Mouse (Mus musculus): ENCODE results near the gene 1810013L24Rik.
"Not testable (repeated sequence)": the region's sequence is repeated elsewhere in the genome, so short reads cannot be mapped to it uniquely, and the experiment has no call there.

1810013L24Rik gene

GRCm38 (mm10) chr16:8837595-8837994, 7.7 kb downstream of the 1810013L24Rik start:
- no peak for DNase-seq

GRCm38 (mm10) chr16:8838921-8839320, 9.0 kb downstream of the 1810013L24Rik start:
- no peak for DNase-seq

- DNase-seq = no peak
Measured at GRCm38 (mm10) chr16:8840557-8840956, 10.7 kb downstream of the 1810013L24Rik start.

- no peak for DNase-seq
Measured at GRCm38 (mm10) chr16:8842962-8843361, 13.1 kb downstream of the 1810013L24Rik start.

- no peak for DNase-seq
Measured at GRCm38 (mm10) chr16:8843580-8844175, 13.8 kb downstream of the 1810013L24Rik start.

GRCm38 (mm10) chr16:8845986-8846385, 16.1 kb downstream of the 1810013L24Rik start:
- DNase-seq = peak; percentile 22

GRCm38 (mm10) chr16:8848309-8849068, 18.6 kb downstream of the 1810013L24Rik start:
- no peak for DNase-seq

- peak; percentile 61 for DNase-seq
Measured at GRCm38 (mm10) chr16:8849929-8850328, 20.0 kb downstream of the 1810013L24Rik start.

GRCm38 (mm10) chr16:8855143-8855542, 25.2 kb downstream of the 1810013L24Rik start:
- DNase-seq = no peak

GRCm38 (mm10) chr16:8856820-8857219, 26.9 kb downstream of the 1810013L24Rik start:
- DNase-seq = no peak

GRCm38 (mm10) chr16:8862336-8862987, 32.6 kb downstream of the 1810013L24Rik start:
- peak; percentile 13 for DNase-seq

GRCm38 (mm10) chr16:8864223-8864631, 34.3 kb downstream of the 1810013L24Rik start:
- DNase-seq = peak; percentile 49

GRCm38 (mm10) chr16:8867406-8867955, 37.6 kb downstream of the 1810013L24Rik start:
- DNase-seq = no peak

- DNase-seq = no peak
Measured at GRCm38 (mm10) chr16:8868506-8868905, 38.6 kb downstream of the 1810013L24Rik start.

GRCm38 (mm10) chr16:8869715-8870114, 39.8 kb downstream of the 1810013L24Rik start:
- peak; percentile 85 for DNase-seq

- no peak for DNase-seq
Measured at GRCm38 (mm10) chr16:8871376-8871775, 41.5 kb downstream of the 1810013L24Rik start.

- DNase-seq = no peak
Measured at GRCm38 (mm10) chr16:8872019-8872418, 42.1 kb downstream of the 1810013L24Rik start.

GRCm38 (mm10) chr16:8872486-8872885, 42.6 kb downstream of the 1810013L24Rik start:
- DNase-seq = no peak

GRCm38 (mm10) chr16:8880076-8880475, 50.2 kb downstream of the 1810013L24Rik start:
- no peak for DNase-seq

GRCm38 (mm10) chr16:8883674-8884241, 53.9 kb downstream of the 1810013L24Rik start:
- peak; percentile 82 for DNase-seq

GRCm38 (mm10) chr16:8894214-8894613, 64.3 kb downstream of the 1810013L24Rik start:
- not testable (repeated sequence) for DNase-seq

GRCm38 (mm10) chr16:8895301-8895700, 65.4 kb downstream of the 1810013L24Rik start:
- DNase-seq = no peak

GRCm38 (mm10) chr16:8906115-8906514, 76.2 kb downstream of the 1810013L24Rik start:
- DNase-seq = not testable (repeated sequence)
